Mouse (Mus musculus): ENCODE results near the gene Hacd3. TPM values are rescaled to one million over a fixed set of nuclear protein-coding genes. Genes with fewer than 3 reads are reported as not detected.

Hacd3 gene
- polyA plus RNA-seq, 2 experiments: 41.8 to 53.4 TPM

DNA sequence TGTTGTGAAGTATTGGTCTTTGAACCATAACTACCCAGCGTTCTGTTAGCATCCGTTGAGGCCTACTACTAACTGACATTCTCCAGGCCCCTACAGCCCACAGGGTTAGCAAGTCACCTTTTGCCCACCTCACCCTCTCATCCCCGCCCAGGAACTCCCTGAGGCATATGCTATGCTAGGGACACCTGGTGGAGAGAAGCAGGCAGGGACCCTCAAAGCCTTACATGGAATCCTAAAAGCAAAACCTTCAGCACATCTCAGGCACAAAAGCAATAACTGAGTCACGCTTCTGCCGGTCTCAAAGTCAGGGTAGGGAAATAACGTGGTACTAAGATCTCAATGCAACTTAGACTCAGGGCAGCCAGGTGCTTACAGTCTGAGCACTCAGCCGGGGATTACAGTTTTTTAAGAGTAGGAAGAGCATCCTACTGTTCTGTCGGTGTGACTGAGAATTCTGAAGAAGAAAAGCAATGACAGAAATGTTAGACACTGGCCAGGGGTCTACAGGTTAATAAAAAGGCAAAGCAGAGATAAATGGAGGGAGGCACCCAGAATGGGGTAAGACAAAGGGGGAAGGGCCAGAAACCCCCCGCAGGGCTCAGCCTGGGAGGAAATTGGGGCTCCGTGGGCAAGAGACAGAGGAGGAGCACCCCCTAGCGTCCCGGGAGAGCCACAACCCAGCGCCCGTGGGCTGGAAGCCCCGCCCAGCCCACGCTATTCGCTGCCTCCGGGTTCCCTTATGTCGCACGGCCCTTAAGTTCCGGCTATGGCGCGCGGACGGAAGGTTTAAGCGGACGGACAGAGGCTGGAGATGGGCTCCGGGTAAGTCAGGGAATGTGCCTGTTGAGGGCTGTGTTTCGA lies 61.1 kb downstream of the Hacd3 start, which contains the start of gene Ints14:
Gene Ints14 (plus strand): TSS at position 789 of the 861 bp plus-strand sequence.
- peaks cover 7% of the 10 kb centered on the region for H3K4me1 ChIP-seq (ENCODE audit: control insufficient read depth, insufficient read depth, low read length)
- H3K36me3 ChIP-seq (ENCODE audit: control insufficient read depth, insufficient read depth, low read length): peaks cover 26% of the 10 kb centered on the region
- TF ChIP-seq POLR2A (IDR thresholded peaks at IDR 0.05; ENCODE audit: borderline replicate concordance, extremely low read depth, insufficient read depth, insufficient read length): peak; percentile 82; the same call in 1 of the 2 replicates
- 2% methylated on average over 27 of the region's 29 CpGs for WGBS
- DNase-seq (ENCODE audit: low spot score) (peak; percentile 96), ATAC-seq (ENCODE audit: low FRiP score, low read depth) (peak; percentile 95)
- peak within 1 kb of the TSS; percentile 87 for H3K27ac ChIP-seq (replicated peaks; ENCODE audit: low read depth, low read length)
- H3K27me3 ChIP-seq (ENCODE audit: control insufficient read depth, insufficient read depth, low read length): no peaks in the 10 kb centered on the region
- no peaks in the 10 kb centered on the region for H3K9me3 ChIP-seq (ENCODE audit: control insufficient read depth, low read length)
- H3K9ac ChIP-seq (ENCODE audit: low read depth, low read length, severe bottlenecking): peak within 1 kb of the TSS; percentile 96
- peak within 1 kb of the TSS; percentile 57 for H3K4me2 ChIP-seq (replicated peaks; ENCODE audit: low read depth, low read length, severe bottlenecking)
- H3K4me3 ChIP-seq (replicated peaks; ENCODE audit: low read length): peak within 1 kb of the TSS; percentile 82

DNA sequence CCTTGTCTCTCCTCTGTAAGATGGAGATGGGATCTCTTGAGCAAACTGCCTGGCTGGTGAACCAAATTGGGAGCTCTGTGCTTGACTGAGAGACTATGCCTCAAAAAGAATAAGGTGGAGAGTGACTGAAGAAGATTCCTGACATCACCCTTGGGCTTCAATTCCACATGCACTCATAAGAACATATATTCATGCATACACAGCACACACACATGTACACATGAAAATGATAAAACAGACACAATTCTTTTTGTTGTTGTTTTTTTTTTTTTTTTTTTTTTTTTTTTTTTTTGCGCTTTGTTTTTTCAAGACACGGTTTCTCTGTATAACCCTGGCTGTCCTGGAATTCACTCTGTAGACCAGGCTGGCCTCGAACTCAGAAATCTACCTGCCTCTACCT lies 64.2 kb downstream of the Hacd3 start:
- no peak overlapping the region for H3K4me2 ChIP-seq (replicated peaks; ENCODE audit: low read depth, low read length, severe bottlenecking)
- DNase-seq (ENCODE audit: low spot score) (no peak), ATAC-seq (ENCODE audit: low FRiP score, low read depth) (no peak)
- H3K27ac ChIP-seq (replicated peaks; ENCODE audit: low read depth, low read length): no peak overlapping the region
- no peak overlapping the region for H3K9ac ChIP-seq (ENCODE audit: low read depth, low read length, severe bottlenecking)
- no peak overlapping the region for H3K4me3 ChIP-seq (replicated peaks; ENCODE audit: low read length)
- WGBS: 88% methylated on average over 3 of the region's 3 CpGs
- no peak for TF ChIP-seq POLR2A (IDR thresholded peaks at IDR 0.05; ENCODE audit: borderline replicate concordance, extremely low read depth, insufficient read depth, insufficient read length)
- H3K4me1 ChIP-seq (ENCODE audit: control insufficient read depth, insufficient read depth, low read length): peaks cover 7% of the 10 kb centered on the region
- no peaks in the 10 kb centered on the region for H3K27me3 ChIP-seq (ENCODE audit: control insufficient read depth, insufficient read depth, low read length)
- no peaks in the 10 kb centered on the region for H3K9me3 ChIP-seq (ENCODE audit: control insufficient read depth, low read length)
- peaks cover under 1% of the 10 kb centered on the region; the same call in 1 of the 2 replicates for H3K36me3 ChIP-seq (ENCODE audit: control insufficient read depth, insufficient read depth, low read length)

DNA sequence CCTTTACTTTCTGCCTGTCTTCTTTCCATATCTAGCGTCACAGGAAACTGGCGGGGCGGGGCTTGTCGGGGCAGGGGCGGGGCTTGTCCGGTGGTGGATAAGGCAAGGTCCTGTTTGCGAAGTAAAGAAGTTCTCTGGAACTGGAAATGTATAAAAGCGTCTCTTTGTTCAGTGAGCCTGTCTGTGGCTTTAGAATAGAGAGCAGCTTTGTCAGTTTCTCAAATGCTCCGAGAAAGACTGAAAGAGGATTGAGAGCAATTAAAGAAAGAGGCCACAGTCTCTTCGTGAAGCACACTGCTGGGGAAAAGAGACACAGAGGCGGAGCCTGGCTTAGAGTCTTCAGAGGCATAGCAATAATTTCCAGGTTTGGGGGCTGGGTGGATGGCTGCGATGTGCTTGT lies 65.2 kb downstream of the Hacd3 start:
- 35% methylated on average over 12 of the region's 12 CpGs for WGBS
- TF ChIP-seq POLR2A (IDR thresholded peaks at IDR 0.05; ENCODE audit: borderline replicate concordance, extremely low read depth, insufficient read depth, insufficient read length): no peak
- H3K4me2 ChIP-seq (replicated peaks; ENCODE audit: low read depth, low read length, severe bottlenecking): no peak overlapping the region; the same call in 1 of the 2 replicates
- peaks cover under 1% of the 10 kb centered on the region; the same call in 1 of the 2 replicates for H3K4me1 ChIP-seq (ENCODE audit: control insufficient read depth, insufficient read depth, low read length)
- 0 out of 2 replicates have a peak overlapping the region, but pooled peaks have one; percentile 10 for H3K27ac ChIP-seq (replicated peaks; ENCODE audit: low read depth, low read length)
- no peak overlapping the region for H3K4me3 ChIP-seq (replicated peaks; ENCODE audit: low read length)
- no peak overlapping the region for H3K9ac ChIP-seq (ENCODE audit: low read depth, low read length, severe bottlenecking)
- H3K36me3 ChIP-seq (ENCODE audit: control insufficient read depth, insufficient read depth, low read length): no peaks in the 10 kb centered on the region
- ATAC-seq (ENCODE audit: low FRiP score, low read depth): no peak
- no peaks in the 10 kb centered on the region for H3K9me3 ChIP-seq (ENCODE audit: control insufficient read depth, low read length)
- no peaks in the 10 kb centered on the region for H3K27me3 ChIP-seq (ENCODE audit: control insufficient read depth, insufficient read depth, low read length)
- no peak for DNase-seq (ENCODE audit: low spot score)

DNA sequence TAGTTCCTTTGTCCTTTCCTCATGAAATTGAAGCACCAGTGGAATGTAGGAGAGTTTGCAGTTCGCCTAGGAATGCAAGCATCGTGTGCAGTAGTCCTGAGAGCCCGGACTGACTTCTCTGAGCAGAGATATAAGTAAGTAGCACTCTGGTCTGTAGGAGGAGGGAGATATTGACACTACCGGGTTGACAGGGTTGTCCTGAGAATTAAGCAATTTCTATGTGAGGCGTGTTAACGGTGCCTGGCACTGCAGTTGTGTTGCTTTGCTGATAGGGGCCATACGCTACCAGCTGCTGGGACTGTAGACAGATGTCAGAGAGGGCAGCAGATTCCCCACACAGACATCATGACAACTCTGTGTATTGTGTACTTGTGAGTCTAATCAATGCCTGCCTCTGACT lies 68.3 kb downstream of the Hacd3 start:
- Histone ChIP-seq H3K36me3 (ENCODE audit: control insufficient read depth, insufficient read depth, low read length) (no peaks in the 10 kb centered on the region), H3K27ac (replicated peaks; ENCODE audit: low read depth, low read length) (no peak overlapping the region), H3K4me3 (replicated peaks; ENCODE audit: low read length) (no peak overlapping the region), H3K9me3 (ENCODE audit: control insufficient read depth, low read length) (no peaks in the 10 kb centered on the region), H3K27me3 (ENCODE audit: control insufficient read depth, insufficient read depth, low read length) (no peaks in the 10 kb centered on the region; the same call in 1 of the 2 replicates), H3K9ac (ENCODE audit: low read depth, low read length, severe bottlenecking) (no peak overlapping the region), H3K4me2 (replicated peaks; ENCODE audit: low read depth, low read length, severe bottlenecking) (no peak overlapping the region), H3K4me1 (ENCODE audit: control insufficient read depth, insufficient read depth, low read length) (no peaks in the 10 kb centered on the region)
- no peak for TF ChIP-seq POLR2A (IDR thresholded peaks at IDR 0.05; ENCODE audit: borderline replicate concordance, extremely low read depth, insufficient read depth, insufficient read length)
- DNase-seq (ENCODE audit: low spot score) (no peak), ATAC-seq (ENCODE audit: low FRiP score, low read depth) (no peak)
- WGBS: 74% methylated on average over 7 of the region's 7 CpGs

DNA sequence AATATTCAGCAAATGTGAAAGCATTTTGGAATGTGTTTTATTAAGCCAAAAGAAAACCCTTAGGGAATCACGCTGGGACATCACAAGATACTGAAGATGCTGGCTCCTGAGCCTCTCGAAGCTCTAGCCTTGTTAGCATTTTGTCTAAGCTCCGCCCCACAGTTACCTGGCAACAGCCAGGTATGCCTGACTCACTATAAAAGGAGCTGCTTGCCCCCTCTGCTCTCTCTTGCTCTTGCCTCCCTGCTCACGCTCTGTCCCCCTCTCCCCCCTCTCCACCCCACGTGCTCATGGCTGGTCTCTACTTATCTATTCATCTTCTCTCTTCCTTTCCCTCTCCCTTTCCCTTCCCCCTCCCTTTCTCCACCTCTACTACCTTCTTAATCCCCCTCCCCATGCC lies 69.4 kb downstream of the Hacd3 start:
- no peaks in the 10 kb centered on the region for H3K36me3 ChIP-seq (ENCODE audit: control insufficient read depth, insufficient read depth, low read length)
- WGBS: 20% methylated on average over 4 of the region's 5 CpGs
- ATAC-seq (ENCODE audit: low FRiP score, low read depth) (no peak), DNase-seq (ENCODE audit: low spot score) (no peak)
- H3K27me3 ChIP-seq (ENCODE audit: control insufficient read depth, insufficient read depth, low read length): no peaks in the 10 kb centered on the region; the same call in 1 of the 2 replicates
- H3K4me2 ChIP-seq (replicated peaks; ENCODE audit: low read depth, low read length, severe bottlenecking): no peak overlapping the region
- no peaks in the 10 kb centered on the region for H3K9me3 ChIP-seq (ENCODE audit: control insufficient read depth, low read length)
- no peak overlapping the region for H3K4me3 ChIP-seq (replicated peaks; ENCODE audit: low read length)
- H3K27ac ChIP-seq (replicated peaks; ENCODE audit: low read depth, low read length): no peak overlapping the region
- no peaks in the 10 kb centered on the region for H3K4me1 ChIP-seq (ENCODE audit: control insufficient read depth, insufficient read depth, low read length)
- no peak for TF ChIP-seq POLR2A (IDR thresholded peaks at IDR 0.05; ENCODE audit: borderline replicate concordance, extremely low read depth, insufficient read depth, insufficient read length)
- H3K9ac ChIP-seq (ENCODE audit: low read depth, low read length, severe bottlenecking): no peak overlapping the region

All from limb, embryonic 14.5 days (tissue).